Mouse (Mus musculus) retina, adult 2 months (tissue): ENCODE data around the gene Btbd35f27.
"Not testable (repeated sequence)": the region's sequence is repeated elsewhere in the genome, so short reads cannot be mapped to it uniquely, and the experiment has no call there.

Experiments
- DNase-seq: peaks from one replicate; pipeline ENCODE4 v3.0.0-alpha.2; 2012; ENCODE audit warnings: low read depth, low spot score

Gene Btbd35f27

GRCm38 (mm10) chrX:4951835-4952234 lies at the start of gene Btbd35f27:
TSS of gene Btbd35f27 (plus strand) at chrX:4952135.
- not testable (repeated sequence) for DNase-seq
